8 mouse cellular contexts compared by ENCODE assay signal in genomic region chr19:46623790-46624772, GRCm38 (mm10). TPM values are rescaled to one million over a fixed set of nuclear protein-coding genes. Genes with fewer than 3 reads are reported as not detected.
DNase-seq lines count a peak whose midpoint lies in the region; ATAC-seq and TF ChIP-seq lines count a peak whose summit lies in the region.

No protein-coding gene starts in this region.

- H3K36me3 ChIP-seq in forebrain, postnatal 0 days (ENCODE audit: insufficient read depth) = peaks cover 4% of the 10 kb centered on the region; the same call in 1 of the 2 replicates
- H3K36me3 ChIP-seq in hindbrain, embryonic 15.5 days = no peaks in the 10 kb centered on the region

- H3K4me1 ChIP-seq in forebrain, postnatal 0 days (ENCODE audit: insufficient read depth) = peaks cover 25% of the 10 kb centered on the region; the same call in 1 of the 2 replicates
- peaks cover 58% of the 10 kb centered on the region for H3K4me1 ChIP-seq in hindbrain, embryonic 15.5 days (replicated peaks)

- 0 out of 2 replicates have a peak overlapping the region, but pooled peaks have one; percentile 15 for H3K27ac ChIP-seq in forebrain, postnatal 0 days (ENCODE audit: low read depth, low read length)
- peak overlapping the region; percentile 43 for H3K27ac ChIP-seq in hindbrain, embryonic 15.5 days (replicated peaks)

- no peaks in the 10 kb centered on the region for H3K27me3 ChIP-seq in forebrain, postnatal 0 days (ENCODE audit: insufficient read depth, low read length)
- H3K27me3 ChIP-seq in hindbrain, embryonic 15.5 days = no peaks in the 10 kb centered on the region

- DNase-seq in adrenal gland, postnatal 14 days = peak; percentile 65
- no peak for DNase-seq in adrenal gland, postnatal 4 days (ENCODE audit: low spot score in 2 of 2)
- no peak for DNase-seq in forebrain, postnatal 0 days
- DNase-seq in lung, adult 18-20 months = peak; percentile 79 to 87
- DNase-seq in retina, postnatal 1 day = peak; percentile 56
- no peak for DNase-seq in ovary, postnatal 10 days (ENCODE audit: low spot score)
- no peak for DNase-seq in layer of hippocampus, postnatal 36 days

- H3K4me3 ChIP-seq in forebrain, postnatal 0 days (ENCODE audit: low read depth, low read length) = no peak overlapping the region
- H3K4me3 ChIP-seq in hindbrain, embryonic 15.5 days = 0 out of 2 replicates have a peak overlapping the region, but pooled peaks have one; percentile 1

- WGBS in forebrain, postnatal 0 days = 29% methylated on average over 19 of the region's 19 CpGs
- 16% methylated on average over 19 of the region's 19 CpGs for WGBS in hindbrain, embryonic 15.5 days

- H3K9ac ChIP-seq in forebrain, postnatal 0 days = peak overlapping the region; percentile 10; the same call in 1 of the 2 replicates
- H3K9ac ChIP-seq in hindbrain, embryonic 15.5 days = no peak overlapping the region

- TF ChIP-seq CTCF in forebrain, postnatal 0 days (IDR thresholded peaks at IDR 0.05; ENCODE audit: low read depth) = no peak

- H3K9me3 ChIP-seq in forebrain, postnatal 0 days (ENCODE audit: low read length) = no peaks in the 10 kb centered on the region
- no peaks in the 10 kb centered on the region for H3K9me3 ChIP-seq in hindbrain, embryonic 15.5 days

- H3K4me2 ChIP-seq in forebrain, postnatal 0 days (ENCODE audit: low read depth) = peak overlapping the region; percentile 31; the same call in 1 of the 2 replicates
- H3K4me2 ChIP-seq in hindbrain, embryonic 15.5 days = peak overlapping the region; percentile 43

- ATAC-seq in forebrain, postnatal 0 days = peak; percentile 5
- peak; percentile 49 for ATAC-seq in hindbrain, embryonic 15.5 days (ENCODE audit: low FRiP score, low read depth)

RNA-seq across cellular contexts. Expression of gene Wbp1l, which starts 25.2 kb away (rescaled TPM):
- 132 and 137 TPM in 2 replicates for total RNA-seq in adrenal gland, postnatal 14 days (2021)
- 100 to 1,000 TPM; 180 to 182 TPM for total RNA-seq in adrenal gland, postnatal 4 days (2021)
- 32.6 and 37.0 TPM in 2 replicates for total RNA-seq in forebrain, postnatal 0 days (2014; rRNA removed)
- 16.4 and 25.4 TPM in 2 replicates for polyA plus RNA-seq in forebrain, postnatal 0 days (2015; fragmentation: Nextera tagmentation; extraction: Ambion mirVana)
- 37.4 and 41.1 TPM in 2 replicates for polyA plus RNA-seq in hindbrain, embryonic 15.5 days (2015; fragmentation: Nextera tagmentation; extraction: Ambion mirVana)
- total RNA-seq in layer of hippocampus, postnatal 36 days (2021) = 10 to 100 TPM; 39.9 to 40.8 TPM

RNA-seq across cellular contexts. Expression of gene Cyp17a1, which starts 48.9 kb away (rescaled TPM):
- total RNA-seq in adrenal gland, postnatal 14 days (2021) = 10.6 and 12.0 TPM in 2 replicates
- total RNA-seq in adrenal gland, postnatal 4 days (2021) = 1 to 10 TPM; 1.1 to 1.4 TPM
- total RNA-seq in forebrain, postnatal 0 days (2014; rRNA removed) = 0.08 TPM in 1 of 2 replicates, not detected in the other
- polyA plus RNA-seq in forebrain, postnatal 0 days (2015; fragmentation: Nextera tagmentation; extraction: Ambion mirVana) = not detected in 2 replicates
- not detected in 2 replicates for polyA plus RNA-seq in hindbrain, embryonic 15.5 days (2015; fragmentation: Nextera tagmentation; extraction: Ambion mirVana)
- not detected for total RNA-seq in layer of hippocampus, postnatal 36 days (2021)

RNA-seq across cellular contexts. Expression of gene Sfxn2, which starts 50.9 kb away (rescaled TPM):
- total RNA-seq in adrenal gland, postnatal 14 days (2021) = 11.5 and 12.7 TPM in 2 replicates
- 10 to 100 TPM; 13.1 to 18.4 TPM for total RNA-seq in adrenal gland, postnatal 4 days (2021)
- 8.0 and 12.6 TPM in 2 replicates for total RNA-seq in forebrain, postnatal 0 days (2014; rRNA removed)
- 8.2 and 10.6 TPM in 2 replicates for polyA plus RNA-seq in forebrain, postnatal 0 days (2015; fragmentation: Nextera tagmentation; extraction: Ambion mirVana)
- 10.2 and 11.3 TPM in 2 replicates for polyA plus RNA-seq in hindbrain, embryonic 15.5 days (2015; fragmentation: Nextera tagmentation; extraction: Ambion mirVana)
- total RNA-seq in layer of hippocampus, postnatal 36 days (2021) = 1 to 10 TPM; 4.9 to 8.5 TPM

RNA-seq across cellular contexts. Expression of gene Arl3, which starts 51.1 kb away (rescaled TPM):
- 57.0 and 60.7 TPM in 2 replicates for total RNA-seq in adrenal gland, postnatal 14 days (2021)
- total RNA-seq in adrenal gland, postnatal 4 days (2021) = 10 to 100 TPM; 47.2 to 54.9 TPM
- total RNA-seq in forebrain, postnatal 0 days (2014; rRNA removed) = 98.1 and 138 TPM in 2 replicates
- 184 and 202 TPM in 2 replicates for polyA plus RNA-seq in forebrain, postnatal 0 days (2015; fragmentation: Nextera tagmentation; extraction: Ambion mirVana)
- 208 and 221 TPM in 2 replicates for polyA plus RNA-seq in hindbrain, embryonic 15.5 days (2015; fragmentation: Nextera tagmentation; extraction: Ambion mirVana)
- total RNA-seq in layer of hippocampus, postnatal 36 days (2021) = 100 to 1,000 TPM; 123 to 126 TPM

Comparison
In these comparisons a context has a peak if more than half of its experiments do, and no peak if none do; other contexts are left out.
1. DNase-seq: peak in adrenal gland, postnatal 14 days (single experiment), lung, adult 18-20 months (2 of 2) and retina, postnatal 1 day (single experiment); none in adrenal gland, postnatal 4 days (0 of 2), forebrain, postnatal 0 days (single experiment), ovary, postnatal 10 days (single experiment) and layer of hippocampus, postnatal 36 days (0 of 2).